Mouse (Mus musculus): ENCODE results near the gene Ubfd1.

DNA sequence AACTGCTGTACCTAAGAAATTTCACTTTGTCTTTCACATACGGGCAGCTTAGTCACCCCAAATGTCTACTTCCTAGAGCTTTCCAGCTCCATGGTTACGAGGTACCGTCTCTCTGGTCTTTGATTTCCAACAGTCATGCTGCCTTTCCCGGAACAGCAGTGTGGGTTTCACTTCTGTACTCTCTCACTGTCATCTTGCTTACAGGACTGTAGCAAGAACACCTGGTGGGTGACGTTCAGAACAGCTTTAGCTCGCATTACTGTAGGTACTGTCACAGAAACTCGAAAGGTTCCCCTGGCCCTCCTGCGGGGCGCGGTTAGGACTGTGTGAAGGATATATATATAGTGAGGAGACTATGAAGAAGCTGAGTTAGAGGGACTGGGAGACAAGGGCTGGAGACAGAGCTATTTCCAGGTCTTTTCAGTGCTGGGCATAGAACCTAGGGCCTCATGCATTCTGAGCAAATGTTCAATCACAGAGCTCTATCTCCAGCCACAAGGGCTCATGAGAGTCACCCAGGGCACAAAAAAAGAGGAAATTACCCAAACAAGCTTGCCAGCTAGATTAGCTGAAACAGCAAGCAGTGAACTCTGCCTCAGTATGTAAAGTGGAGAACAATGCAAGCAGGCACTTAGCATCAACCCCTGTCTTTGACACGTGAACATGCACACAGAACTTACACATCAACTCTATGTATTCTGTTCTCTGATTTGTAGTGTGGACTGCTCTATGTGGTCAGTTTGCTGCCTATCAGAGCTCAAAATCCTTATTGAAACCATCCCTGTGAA is 20.4 kb downstream of the Ubfd1 start:
- TF ChIP-seq CTCF (conservative IDR thresholded peaks at IDR 0.05; ENCODE audit: insufficient read depth, insufficient read length, low read depth, low read length) (no peak), POLR2A (IDR thresholded peaks at IDR 0.05; ENCODE audit: low read depth, low read length) (no peak)

Measured in kidney, adult 2 months (tissue).